Mouse (Mus musculus) myocyte (in vitro differentiated cells): Measurements from ENCODE around the gene Lrrc61. TPM values are rescaled to one million over a fixed set of nuclear protein-coding genes. Genes with fewer than 3 reads are reported as not detected.
A peak's percentile ranks its signal among the peaks of the same experiment; 100 is the strongest.

Experiments
- H3K27me3 ChIP-seq: one replicate; pipeline ENCODE4 v1.6.1; 2011; ENCODE audit not compliant: control insufficient read depth, insufficient read depth, insufficient read length
- H3K36me3 ChIP-seq: one replicate; pipeline ENCODE4 v1.6.1; 2011; ENCODE audit not compliant: control insufficient read depth, insufficient read depth
- H3K4me2 ChIP-seq: one replicate; pipeline ENCODE4 v1.6.1; 2011; ENCODE audit warnings: low read depth, control low read depth
- H3K4me3 ChIP-seq: one replicate; pipeline ENCODE4 v1.5.1; 2011; ENCODE audit warnings: mild to moderate bottlenecking, control low read depth, moderate library complexity
- H3K79me2 ChIP-seq: one replicate; pipeline ENCODE4 v1.6.1; 2011; ENCODE audit not compliant: control insufficient read depth, insufficient read depth
- H3ac ChIP-seq: one replicate; pipeline ENCODE4 v1.6.1; 2011; ENCODE audit not compliant: control insufficient read depth, insufficient read length
- CEBPB ChIP-seq: IDR thresholded peaks from 2 replicates; pipeline ENCODE4 v1.6.1; 2011; ENCODE audit warnings: mild to moderate bottlenecking, moderate library complexity; ENCODE audit not compliant: poor library complexity, insufficient read depth, severe bottlenecking
- E2F4 ChIP-seq: IDR thresholded peaks from one replicate; pipeline ENCODE4 v1.6.1; 2011; ENCODE audit warnings: mild to moderate bottlenecking, control low read depth, moderate library complexity; ENCODE audit not compliant: insufficient read depth
- MAX ChIP-seq: IDR thresholded peaks from one replicate; pipeline ENCODE4 v1.6.1; 2011; ENCODE audit warnings: low read depth, mild to moderate bottlenecking, control low read depth
- MYOD1 ChIP-seq, 3 experiments: IDR thresholded peaks; one replicate each; pipeline ENCODE4 v1.6.1; 2011; ENCODE audit warnings: control low read depth in 2 of 3, low read depth in 2 of 3, mild to moderate bottlenecking in 2 of 3, moderate library complexity in 1 of 3; ENCODE audit not compliant: insufficient read length in 2 of 3, control insufficient read depth in 1 of 3
- MYOG ChIP-seq, 3 experiments: IDR thresholded peaks; one replicate each; pipeline ENCODE4 v1.6.1; 2011; ENCODE audit warnings: control low read depth in 2 of 3, low read depth in 2 of 3, mild to moderate bottlenecking in 2 of 3; ENCODE audit not compliant: insufficient read length in 2 of 3, control insufficient read depth in 1 of 3, insufficient read depth in 1 of 3
- POLR2A ChIP-seq: IDR thresholded peaks from one replicate; pipeline ENCODE4 v1.6.1; 2011; ENCODE audit warnings: low read depth, mild to moderate bottlenecking, control low read depth, moderate library complexity; ENCODE audit not compliant: insufficient read length
- POLR2AphosphoS2 ChIP-seq: IDR thresholded peaks from one replicate; pipeline ENCODE4 v1.6.1; 2011; ENCODE audit warnings: low read depth, control low read depth; ENCODE audit not compliant: insufficient read length
- REST ChIP-seq: IDR thresholded peaks from one replicate; pipeline ENCODE4 v1.6.1; 2011; ENCODE audit warnings: mild to moderate bottlenecking, control low read depth, moderate library complexity; ENCODE audit not compliant: insufficient read depth, insufficient read length
- SRF ChIP-seq: IDR thresholded peaks from one replicate; pipeline ENCODE4 v1.6.1; 2011; ENCODE audit warnings: low read depth; ENCODE audit not compliant: control insufficient read depth, insufficient read length
- TCF12 ChIP-seq: IDR thresholded peaks from one replicate; pipeline ENCODE4 v1.6.1; 2011; ENCODE audit warnings: mild to moderate bottlenecking, control low read depth; ENCODE audit not compliant: poor library complexity, insufficient read depth, severe bottlenecking
- TCF3 ChIP-seq: IDR thresholded peaks from one replicate; pipeline ENCODE4 v1.6.1; 2011; ENCODE audit warnings: low read depth, control low read depth; ENCODE audit not compliant: insufficient read length
- USF1 ChIP-seq: IDR thresholded peaks from one replicate; pipeline ENCODE4 v1.6.1; 2011; ENCODE audit warnings: low read depth, mild to moderate bottlenecking, control low read depth, moderate library complexity
- polyA plus RNA-seq: library from polyadenylated mRNA; unstranded; fragments of >200 nt; fragmentation: generic; extraction: Trizol; gene quantifications from one replicate; pipeline ENCODE4 v1.2.1, GENCODE M21; 2012; ENCODE audit warnings: missing spikeins

The Lrrc61 gene
- polyA plus RNA-seq, 1 experiment = 10.0 TPM

GRCm38 (mm10) chr6:48555104-48555890 is 701 bp downstream of the Lrrc61 start:
- H3ac ChIP-seq = peak overlapping the region; percentile 45
- H3K4me3 ChIP-seq = peak overlapping the region; percentile 35
- peak overlapping the region; percentile 84 for H3K4me2 ChIP-seq
- H3K79me2 ChIP-seq = no peaks in the 10 kb centered on the region
- no peaks in the 10 kb centered on the region for H3K27me3 ChIP-seq
- H3K36me3 ChIP-seq = no peaks in the 10 kb centered on the region
- no peak for TF ChIP-seq TCF12
- TF ChIP-seq SRF = peak; percentile 28

GRCm38 (mm10) chr6:48555956-48556355 is 1.4 kb downstream of the Lrrc61 start:
- Histone ChIP-seq H3K27me3 (no peaks in the 10 kb centered on the region), H3K4me3 (no peak overlapping the region), H3K79me2 (no peaks in the 10 kb centered on the region), H3K4me2 (no peak overlapping the region), H3K36me3 (no peaks in the 10 kb centered on the region), H3ac (no peak overlapping the region)
- TF ChIP-seq E2F4 (no peak), MAX (no peak), TCF3 (no peak), MYOD1 (IDR thresholded peaks at IDR 0.05; ENCODE audit: control insufficient read depth in 1 of 3, insufficient read length in 2 of 3, low read depth in 2 of 3) (no peak), POLR2AphosphoS2 (no peak), SRF (no peak), TCF12 (no peak), POLR2A (no peak), USF1 (no peak), REST (no peak), CEBPB (no peak), MYOG (IDR thresholded peaks at IDR 0.05; ENCODE audit: control insufficient read depth in 1 of 3, insufficient read depth in 1 of 3, insufficient read length in 2 of 3, low read depth in 2 of 3) (no peak)

- TF ChIP-seq USF1 (no peak), REST (no peak), POLR2A (no peak), MYOD1 (IDR thresholded peaks at IDR 0.05; ENCODE audit: control insufficient read depth in 1 of 3, insufficient read length in 2 of 3, low read depth in 2 of 3) (no peak), SRF (no peak), CEBPB (no peak), POLR2AphosphoS2 (no peak), TCF3 (no peak), TCF12 (no peak), E2F4 (no peak), MAX (no peak), MYOG (IDR thresholded peaks at IDR 0.05; ENCODE audit: control insufficient read depth in 1 of 3, insufficient read depth in 1 of 3, insufficient read length in 2 of 3, low read depth in 2 of 3) (no peak)
- H3ac ChIP-seq = no peak overlapping the region
- H3K79me2 ChIP-seq = no peaks in the 10 kb centered on the region
These were observed 11.2 kb downstream of the Lrrc61 start for GRCm38 (mm10) chr6:48565693-48566310.

GRCm38 (mm10) chr6:48566312-48566711 is 11.7 kb downstream of the Lrrc61 start:
- Histone ChIP-seq H3K79me2 (no peaks in the 10 kb centered on the region), H3K27me3 (no peaks in the 10 kb centered on the region), H3K36me3 (no peaks in the 10 kb centered on the region), H3K4me3 (no peak overlapping the region), H3K4me2 (no peak overlapping the region), H3ac (no peak overlapping the region)
- TF ChIP-seq USF1 = no peak
- no peak for TF ChIP-seq POLR2AphosphoS2
- no peak for TF ChIP-seq SRF
- no peak for TF ChIP-seq REST
- TF ChIP-seq E2F4 = no peak
- TF ChIP-seq POLR2A = no peak
- no peak for TF ChIP-seq TCF3
- no peak for TF ChIP-seq MYOG (IDR thresholded peaks at IDR 0.05; ENCODE audit: control insufficient read depth in 1 of 3, insufficient read depth in 1 of 3, insufficient read length in 2 of 3, low read depth in 2 of 3)
- no peak for TF ChIP-seq MYOD1 (IDR thresholded peaks at IDR 0.05; ENCODE audit: control insufficient read depth in 1 of 3, insufficient read length in 2 of 3, low read depth in 2 of 3)
- no peak for TF ChIP-seq MAX
- TF ChIP-seq TCF12 = no peak
- TF ChIP-seq CEBPB = no peak

More at GRCm38 (mm10) chr6:48565693-48566310, 11.2 kb downstream of the Lrrc61 start:
- Histone ChIP-seq H3K4me2 (no peak overlapping the region), H3K27me3 (no peaks in the 10 kb centered on the region), H3K4me3 (no peak overlapping the region), H3K36me3 (no peaks in the 10 kb centered on the region)
